Mouse (Mus musculus): ENCODE data around the gene Med25.
A peak's percentile ranks its signal among the peaks of the same experiment; 100 is the strongest.

Med25 gene

DNA sequence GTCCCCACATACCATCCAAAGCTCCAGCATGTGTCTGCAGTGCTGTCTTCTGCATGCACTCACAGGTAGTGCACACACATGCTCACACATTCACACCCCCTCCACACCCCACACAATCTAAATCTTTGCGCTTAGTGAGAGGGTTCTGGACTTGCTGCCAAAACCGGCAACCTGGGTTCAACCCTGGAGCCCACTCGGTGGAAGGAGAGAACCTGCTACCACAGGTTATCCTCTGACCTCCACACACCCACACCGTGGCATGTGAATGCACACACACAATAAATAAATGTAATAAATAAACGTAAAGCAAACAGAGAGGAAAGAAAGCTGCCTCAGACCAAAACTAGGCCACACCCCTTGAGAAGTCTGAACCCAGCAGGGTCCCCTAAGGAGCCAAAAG is 44.7 kb downstream of the Med25 start:
- no peak for DNase-seq (ENCODE audit: low read depth)

DNA sequence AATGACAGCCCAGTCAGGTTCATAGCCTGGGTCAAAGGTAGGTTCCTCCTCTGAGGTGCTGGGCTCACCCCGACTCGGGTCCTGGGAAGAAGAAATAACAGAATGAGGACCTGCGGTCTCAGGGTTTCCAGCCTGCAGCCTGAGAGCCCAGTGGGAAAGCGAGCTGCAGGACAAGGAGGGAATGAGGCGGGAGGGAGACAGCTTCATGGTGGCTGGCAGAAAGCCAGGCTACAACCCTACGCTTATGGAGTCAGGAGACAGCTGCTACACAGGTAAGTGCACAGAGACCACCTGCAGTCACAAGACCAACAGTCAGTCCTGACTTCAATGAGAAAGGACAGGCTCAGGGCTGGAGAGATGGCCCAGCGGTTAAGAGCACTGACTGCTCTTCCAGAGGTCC is 45.7 kb downstream of the Med25 start:
- no peak for DNase-seq (ENCODE audit: low read depth)

DNA sequence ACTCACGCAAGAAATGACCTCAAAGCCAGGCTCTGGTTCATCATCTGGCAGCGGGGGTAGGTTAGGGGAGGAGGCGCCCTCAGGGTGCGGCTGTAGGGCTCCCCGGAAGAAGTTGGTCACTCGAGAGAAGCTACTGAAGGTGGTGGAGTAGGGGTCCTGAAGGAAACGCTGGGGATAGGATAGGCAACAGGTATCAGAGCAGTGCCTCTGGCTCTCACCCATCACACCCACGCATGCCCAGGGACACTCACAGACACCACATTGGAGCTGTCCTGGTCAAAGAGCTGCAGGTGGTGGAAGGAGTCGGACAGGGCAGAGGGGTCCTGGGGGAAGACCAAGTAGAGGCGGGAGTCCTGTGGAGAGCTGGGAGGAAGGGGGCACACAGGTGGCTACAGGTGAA is 47.5 kb downstream of the Med25 start:
- no peak for DNase-seq (ENCODE audit: low read depth)

DNA sequence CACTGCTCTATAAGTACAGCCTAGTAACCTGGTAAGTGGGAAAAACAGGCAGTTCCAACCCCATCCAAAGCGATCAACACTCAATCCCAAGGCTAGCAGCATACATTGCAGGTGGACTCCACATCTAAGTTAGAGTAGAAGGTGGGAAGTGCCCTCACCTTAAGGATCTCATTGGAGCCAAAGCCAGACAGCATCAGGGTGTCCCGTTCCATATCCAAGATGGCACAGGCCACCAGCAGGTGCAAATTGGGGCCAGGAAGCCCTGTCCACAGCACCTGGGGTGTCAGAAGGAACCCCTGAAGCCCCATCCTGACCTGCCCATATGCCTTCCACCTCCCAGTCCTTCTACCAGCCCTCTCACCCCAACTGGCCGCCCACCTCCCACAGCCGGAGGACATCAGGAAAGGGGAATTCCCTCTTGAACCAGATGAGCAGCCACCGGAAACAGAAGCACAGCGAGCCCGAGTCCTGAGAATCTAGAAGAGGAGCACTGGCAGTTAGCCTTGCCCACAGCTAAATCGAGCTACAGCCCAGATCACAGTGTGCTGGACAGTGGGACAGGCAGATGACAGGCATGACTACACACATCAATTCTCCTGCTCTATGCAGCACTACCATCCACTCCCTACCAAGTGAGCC is 50.6 kb downstream of the Med25 start:
- DNase-seq (ENCODE audit: low read depth): no peak

DNA sequence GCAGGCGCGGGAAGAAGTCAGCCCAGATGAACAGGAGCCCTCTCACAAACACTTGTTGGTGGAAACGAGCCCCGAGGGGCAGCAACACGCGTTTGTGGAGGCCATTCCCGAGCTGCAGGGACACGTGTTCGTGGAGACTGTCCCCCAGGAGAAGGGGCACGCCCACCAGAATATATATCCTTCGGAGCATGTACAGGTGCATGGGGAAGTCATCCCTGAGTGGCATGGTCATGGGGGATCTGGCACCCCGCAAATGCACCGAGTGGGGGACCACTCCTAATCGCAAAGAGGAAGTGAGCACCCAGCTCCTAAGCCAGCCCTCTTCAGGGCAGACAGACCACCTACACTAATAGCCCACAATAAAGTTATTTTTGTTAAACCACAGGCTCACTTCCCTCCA is 52.1 kb downstream of the Med25 start:
- DNase-seq (ENCODE audit: low read depth): no peak

DNA sequence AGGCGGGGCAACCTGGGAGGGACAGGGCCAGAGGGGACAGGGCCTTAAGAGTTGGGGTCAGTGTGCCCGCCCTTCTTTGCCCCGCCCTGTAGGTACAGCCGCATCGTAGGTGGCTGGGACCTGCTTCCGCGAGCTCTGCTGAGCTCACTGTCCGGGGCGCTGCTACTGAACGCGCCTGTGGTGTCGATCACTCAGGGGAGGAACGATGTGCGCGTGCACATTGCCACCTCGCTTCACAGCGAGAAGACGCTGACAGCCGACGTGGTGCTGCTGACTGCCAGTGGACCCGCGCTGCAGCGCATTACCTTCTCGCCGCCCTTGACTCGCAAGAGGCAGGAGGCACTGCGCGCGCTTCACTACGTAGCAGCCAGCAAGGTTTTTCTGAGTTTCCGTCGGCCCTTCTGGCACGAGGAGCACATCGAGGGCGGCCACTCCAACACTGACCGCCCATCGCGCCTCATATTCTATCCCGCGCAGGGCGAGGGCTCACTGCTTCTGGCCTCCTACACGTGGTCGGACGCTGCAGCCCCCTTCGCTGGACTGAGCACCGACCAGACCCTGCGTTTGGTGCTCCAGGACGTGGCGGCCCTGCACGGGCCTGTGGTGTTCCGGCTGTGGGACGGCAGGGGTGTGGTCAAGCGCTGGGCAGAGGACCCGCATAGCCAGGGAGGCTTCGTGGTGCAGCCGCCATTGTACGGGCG is 52.9 kb downstream of the Med25 start:
- peak; percentile 72 for DNase-seq (ENCODE audit: low read depth)

DNA sequence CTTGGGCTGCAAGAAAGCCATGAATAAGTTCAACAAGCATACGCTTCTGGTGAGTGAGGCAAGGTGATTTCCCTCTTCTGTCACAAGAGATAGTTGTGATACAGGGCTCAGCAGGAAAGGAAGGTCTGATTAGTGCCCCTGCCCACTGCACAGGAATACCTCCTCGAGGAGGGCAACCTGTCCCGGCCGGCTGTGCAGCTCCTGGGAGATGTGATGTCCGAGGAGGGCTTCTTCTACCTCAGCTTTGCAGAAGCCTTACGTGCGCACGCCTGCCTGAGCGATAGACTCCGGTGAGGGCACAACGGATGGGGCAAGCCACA is 53.4 kb downstream of the Med25 start:
- no peak for DNase-seq (ENCODE audit: low read depth)

DNA sequence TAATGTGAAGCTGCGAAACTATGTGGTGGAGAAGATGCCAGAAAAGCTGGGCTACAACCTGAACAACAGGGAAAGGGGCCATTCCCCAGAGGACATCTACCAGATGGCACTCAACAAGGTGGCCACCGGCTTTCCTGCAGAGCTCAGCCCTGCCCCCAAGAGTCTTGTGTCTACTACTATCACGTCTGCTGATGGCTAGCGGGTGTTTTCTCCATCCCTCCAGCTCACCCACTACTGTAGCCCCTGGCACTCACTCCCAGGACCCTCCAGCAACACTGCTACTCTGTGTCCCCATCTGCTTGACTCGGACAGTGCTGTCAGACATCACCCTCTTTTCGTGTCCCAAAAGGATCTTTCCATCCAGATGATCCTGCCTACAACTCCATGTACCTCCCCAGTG is 54.4 kb downstream of the Med25 start:
- DNase-seq (ENCODE audit: low read depth): no peak

DNA sequence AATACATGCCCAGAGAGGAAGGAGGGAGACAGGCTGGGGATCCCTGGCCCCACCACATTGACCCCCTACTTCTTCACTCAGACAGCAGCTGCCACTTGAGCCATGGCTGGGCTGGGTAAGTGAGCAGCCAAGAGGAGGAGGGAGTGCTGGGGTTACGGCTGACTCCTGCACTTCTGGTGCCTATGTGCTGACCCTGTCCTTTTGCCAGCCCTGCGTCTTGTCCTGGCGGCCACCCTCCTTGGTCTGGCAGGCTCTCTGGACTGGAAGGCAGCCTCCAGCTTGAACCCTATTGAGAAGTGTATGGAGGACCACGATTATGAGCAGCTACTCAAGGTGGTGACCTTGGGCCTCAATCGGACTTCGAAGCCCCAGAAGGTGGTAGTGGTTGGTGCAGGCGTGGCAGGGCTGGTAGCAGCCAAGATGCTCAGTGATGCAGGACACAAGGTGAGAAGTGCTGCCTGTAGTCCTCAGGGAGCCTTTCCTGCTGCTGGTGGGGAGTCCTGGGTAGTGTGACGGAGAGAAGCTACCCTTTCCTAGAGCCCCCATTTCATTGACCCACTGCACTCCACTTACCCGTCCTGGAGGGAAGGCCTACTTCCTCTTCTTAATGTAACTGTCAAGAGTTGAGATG is 56.0 kb downstream of the Med25 start:
- DNase-seq (ENCODE audit: low read depth): no peak

DNA sequence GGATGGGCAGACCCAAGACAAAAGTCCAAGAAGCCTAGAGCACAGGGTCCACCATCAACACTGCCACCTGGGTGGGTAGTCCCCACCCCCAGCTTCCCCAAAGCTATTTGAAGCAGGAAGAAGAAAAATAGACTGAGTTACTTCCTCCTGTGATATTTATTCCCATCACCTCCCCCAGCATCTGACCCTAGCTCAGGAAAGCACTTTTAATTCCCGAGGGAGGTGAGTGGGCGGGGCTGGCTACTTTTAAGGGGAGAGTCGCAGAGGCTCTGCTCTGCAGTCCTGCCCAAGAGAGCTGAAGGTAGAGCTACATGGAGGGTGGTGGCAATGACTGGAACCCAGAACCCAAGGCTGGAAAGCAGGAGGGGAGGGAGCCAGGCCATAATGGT is 56.5 kb downstream of the Med25 start:
- no peak for DNase-seq (ENCODE audit: low read depth)

DNA sequence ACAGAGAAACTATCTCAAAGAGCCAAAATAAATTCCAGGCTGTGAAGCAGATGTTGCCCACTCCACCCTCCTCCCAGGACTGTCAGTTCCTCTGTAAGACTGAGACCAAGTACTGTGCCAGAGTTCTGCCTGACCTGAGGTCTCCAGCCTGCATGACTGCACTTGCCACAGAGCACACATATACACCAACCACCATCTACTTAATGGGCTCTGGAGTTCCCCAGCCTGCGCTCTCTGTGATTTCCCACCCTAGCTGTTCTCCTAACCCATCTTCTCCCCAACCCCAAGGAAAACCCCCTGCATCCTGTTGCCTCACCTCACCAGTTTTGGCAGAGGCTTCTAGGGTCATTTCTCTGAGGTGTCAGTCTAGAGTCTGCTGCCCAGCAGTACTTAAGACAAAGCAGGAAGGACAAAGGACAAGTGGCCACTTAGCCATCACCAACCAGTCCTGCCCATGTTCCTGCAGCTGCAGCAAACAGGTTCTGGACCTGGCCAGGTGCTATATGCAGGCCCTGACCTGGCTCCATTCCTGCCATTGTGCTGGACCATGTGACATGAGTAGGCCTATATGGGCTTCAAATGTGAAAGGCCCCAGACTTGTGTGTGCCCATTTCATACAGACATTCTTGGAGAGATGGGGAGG is 57.0 kb downstream of the Med25 start:
- no peak for DNase-seq (ENCODE audit: low read depth)

DNA sequence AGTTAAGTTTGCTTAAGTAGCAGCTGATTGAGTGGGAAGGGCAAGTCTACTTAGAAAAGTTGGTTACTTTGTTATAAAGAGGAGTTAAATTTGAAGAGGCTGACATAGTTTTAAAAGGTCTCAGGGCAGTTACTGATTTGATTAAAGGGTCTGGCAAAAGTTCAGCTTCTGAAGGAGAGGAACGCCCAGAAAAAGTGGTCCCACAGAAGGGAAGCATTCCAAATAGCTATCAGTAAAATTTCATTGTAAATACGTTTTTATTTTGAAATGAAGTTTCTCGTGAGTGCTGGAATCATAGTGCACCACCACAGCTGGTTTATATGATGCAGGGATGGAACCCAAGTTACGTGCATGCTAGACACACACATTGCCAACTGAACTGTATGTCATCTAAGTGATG is 59.7 kb downstream of the Med25 start:
- no peak for DNase-seq (ENCODE audit: low read depth)

DNA sequence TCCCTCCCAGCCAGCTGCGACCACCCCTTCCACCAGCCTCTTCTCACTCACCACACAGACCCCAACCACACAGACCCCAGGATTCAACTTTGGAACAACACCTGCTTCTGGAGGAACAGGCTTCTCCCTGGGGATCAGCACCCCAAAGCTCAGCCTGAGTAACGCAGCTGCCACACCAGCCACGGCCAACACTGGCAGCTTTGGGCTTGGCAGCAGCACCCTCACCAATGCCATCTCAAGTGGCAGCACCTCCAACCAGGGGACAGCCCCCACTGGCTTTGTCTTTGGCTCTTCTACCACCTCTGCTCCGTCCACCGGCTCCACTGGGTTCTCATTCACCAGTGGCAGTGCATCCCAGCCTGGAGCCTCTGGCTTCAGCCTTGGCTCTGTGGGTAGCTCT is 63.8 kb downstream of the Med25 start:
- no peak for DNase-seq (ENCODE audit: low read depth)

DNA sequence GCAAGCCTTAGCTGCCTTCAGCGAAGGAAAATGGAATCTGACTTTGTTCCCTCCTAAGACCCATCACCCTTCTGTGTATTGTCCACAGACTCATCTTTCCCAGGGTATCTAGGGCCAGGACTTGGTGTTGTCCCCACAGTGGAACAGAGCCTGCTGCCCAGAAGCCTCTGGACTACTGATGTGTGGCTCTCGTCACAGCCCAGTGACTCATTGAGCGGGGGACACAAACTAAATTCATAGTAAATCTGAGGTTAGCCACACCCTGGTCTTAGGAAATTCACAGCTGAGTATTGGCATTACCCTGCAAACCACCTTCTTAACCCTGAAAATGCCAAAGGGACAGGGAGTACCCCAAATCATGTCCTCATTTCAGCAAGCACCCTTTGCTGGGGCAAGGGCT is 65.7 kb downstream of the Med25 start:
- DNase-seq (ENCODE audit: low read depth): no peak
